Mouse (Mus musculus) left cerebral cortex, adult 2 months (tissue): ENCODE results near the gene Prm1. TPM values are rescaled to one million over a fixed set of nuclear protein-coding genes. Genes with fewer than 3 reads are reported as not detected.

ENCODE experiments used
- DNase-seq, 2 experiments: peaks; one replicate each; pipeline ENCODE4 v3.0.0; 2021 to 2022; ENCODE audit warnings: low spot score in 2 of 2, mixed read lengths in 1 of 2; ENCODE audit errors: extremely low spot score in 1 of 2
- H3K27ac ChIP-seq: fragments of 200-600 bp; 2 replicates; pipeline ENCODE4 v1.8.1; 2022
- H3K4me3 ChIP-seq: fragments of 200-600 bp; 2 replicates; pipeline ENCODE4 v1.8.1; 2022
- CTCF ChIP-seq: fragments of 200-600 bp; IDR thresholded peaks from 2 replicates; pipeline ENCODE4 v1.8.1; 2022; ENCODE audit warnings: antibody characterized with exemption, mild to moderate bottlenecking, moderate library complexity
- intact Hi-C: fragments of 180-260 bp; cut with DNase I; formaldehyde crosslinking; loops from one replicate; pipeline ENCODE4 v1.15.1; 2025
- total RNA-seq, 2 experiments: library from RNA; stranded (reverse); gene quantifications; 2 replicates each; pipeline ENCODE4 v1.2.3; 2021

Prm1 gene
- total RNA-seq, 2 experiments from 2014 or later, result not detected

DNA sequence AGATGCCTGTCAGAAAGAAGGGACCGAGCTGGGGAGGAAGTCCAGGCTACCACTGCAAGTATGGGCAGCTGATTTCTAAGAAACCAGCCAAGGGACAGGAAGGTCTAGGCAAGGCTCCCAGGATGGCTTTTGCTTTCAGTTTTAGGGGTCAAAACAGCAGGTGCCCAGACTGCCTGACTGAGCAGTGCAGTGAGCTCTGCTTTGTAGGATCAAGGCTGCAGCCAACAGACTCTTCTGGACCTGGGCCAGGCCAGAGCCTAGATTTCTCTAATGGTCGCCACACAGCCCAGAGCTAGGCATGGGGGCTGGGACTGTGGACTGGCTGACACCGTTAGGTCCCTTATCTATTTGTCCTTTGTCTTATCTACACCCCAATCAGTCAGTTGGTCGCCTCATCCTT, 30.9 kb downstream of the Prm1 start:
- no peak overlapping the region for H3K4me3 ChIP-seq
- intact Hi-C loops, result no loop called here
- no peak overlapping the region for H3K27ac ChIP-seq
- no peak for TF ChIP-seq CTCF
- no peak for DNase-seq

DNA sequence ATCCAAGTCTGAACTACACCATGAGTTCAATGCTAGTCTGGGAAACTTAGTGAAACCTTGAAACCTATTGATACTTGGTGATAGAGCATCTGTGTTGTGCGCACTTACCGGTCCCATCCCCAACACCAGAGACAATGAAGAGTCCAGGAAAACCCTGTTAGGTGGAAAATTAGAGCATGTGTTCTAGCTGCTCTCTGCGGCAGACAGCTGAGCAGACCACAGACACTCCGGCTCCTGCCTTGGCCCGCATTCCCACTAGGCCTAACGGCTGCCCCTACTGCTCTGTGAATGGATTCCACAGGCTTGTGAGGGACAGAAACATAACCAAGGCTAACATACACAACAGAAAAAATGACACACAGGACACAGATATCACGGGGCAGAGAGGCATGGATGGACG, 32.1 kb downstream of the Prm1 start:
- Histone ChIP-seq H3K4me3 (no peak overlapping the region), H3K27ac (no peak overlapping the region)
- no peak for TF ChIP-seq CTCF
- intact Hi-C loops, result no loop called here
- DNase-seq, result no peak

DNA sequence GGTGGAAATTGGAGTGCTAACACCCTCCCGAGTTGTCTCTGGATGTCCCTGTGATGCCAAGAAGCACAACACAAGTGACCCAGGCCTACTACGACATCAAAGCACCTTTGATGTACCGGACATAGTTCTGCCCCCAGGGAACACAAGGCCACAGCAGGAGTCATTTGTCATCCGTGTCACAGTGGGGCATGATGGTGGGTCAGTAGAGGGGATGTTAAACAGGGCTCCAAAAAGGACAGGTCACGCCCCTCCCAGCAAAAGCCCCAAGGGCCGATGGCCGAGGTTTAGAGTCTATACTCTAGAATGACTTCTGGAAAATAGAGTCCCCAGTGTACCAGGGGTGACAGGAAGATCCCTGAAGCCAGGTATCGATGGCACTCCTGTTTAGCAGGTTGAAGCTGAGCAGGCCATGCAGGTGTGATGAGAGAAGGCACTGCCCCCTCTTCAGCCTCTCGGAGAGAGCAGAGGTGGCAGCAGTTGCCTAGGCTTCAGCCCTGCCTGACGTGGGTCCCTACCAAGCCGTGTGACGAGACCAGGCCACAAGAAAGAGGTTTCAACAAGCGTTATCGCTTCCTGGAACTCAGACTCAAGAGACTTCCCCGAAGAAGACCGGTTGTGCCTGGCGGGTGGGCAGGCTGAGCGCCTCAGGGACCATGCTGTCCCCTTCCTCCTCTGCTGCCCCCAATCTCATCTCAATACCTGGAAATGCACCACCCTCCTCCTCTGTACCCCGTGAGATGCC, 33.7 kb downstream of the Prm1 start:
- intact Hi-C loops, result no loop called here
- H3K4me3 ChIP-seq, result no peak overlapping the region
- DNase-seq, result no peak
- no peak overlapping the region for H3K27ac ChIP-seq
- TF ChIP-seq CTCF, result no peak

DNA sequence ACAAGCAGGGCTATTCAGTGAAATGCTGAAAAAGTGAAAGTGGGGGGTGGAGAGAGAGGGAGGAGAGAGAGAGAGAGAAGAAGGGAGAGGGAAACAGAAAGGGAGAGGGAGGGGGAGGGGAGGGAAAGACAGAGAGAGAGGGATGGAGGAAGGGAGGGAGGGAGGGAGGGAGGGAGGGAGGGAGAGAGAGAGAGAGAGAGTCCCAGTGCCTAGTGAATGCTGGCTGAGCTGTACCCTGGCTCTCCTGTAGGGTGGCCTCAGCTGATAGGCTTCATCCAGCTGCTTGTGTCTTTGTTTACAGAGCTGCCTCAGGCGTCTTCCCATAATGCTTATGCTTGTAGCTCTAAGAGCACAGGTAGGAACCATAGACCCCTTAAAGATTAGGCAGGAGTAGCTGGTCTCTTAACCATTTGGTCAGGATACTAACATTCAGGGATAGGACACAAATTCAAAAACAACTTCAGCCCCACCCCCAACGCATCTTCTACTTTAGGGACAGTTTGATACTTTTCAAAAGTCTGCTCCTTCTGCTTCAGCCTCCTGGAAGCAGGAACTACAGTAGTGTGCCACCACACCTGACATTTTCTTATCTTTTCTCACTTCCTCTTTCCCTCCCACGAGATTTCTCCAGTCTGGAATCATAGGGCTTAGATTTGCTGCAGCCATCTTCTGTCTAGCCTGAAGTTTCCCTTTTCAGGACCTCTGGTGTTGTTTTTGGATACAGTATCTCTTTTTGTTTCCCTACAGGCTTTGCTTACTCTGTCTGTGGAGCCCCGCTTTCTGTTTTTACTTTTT, 34.9 kb downstream of the Prm1 start:
- intact Hi-C loops, result no loop called here
- Histone ChIP-seq H3K4me3 (no peak overlapping the region), H3K27ac (no peak overlapping the region)
- no peak; the same call in none of the 2 replicates for TF ChIP-seq CTCF
- DNase-seq, result no peak

DNA sequence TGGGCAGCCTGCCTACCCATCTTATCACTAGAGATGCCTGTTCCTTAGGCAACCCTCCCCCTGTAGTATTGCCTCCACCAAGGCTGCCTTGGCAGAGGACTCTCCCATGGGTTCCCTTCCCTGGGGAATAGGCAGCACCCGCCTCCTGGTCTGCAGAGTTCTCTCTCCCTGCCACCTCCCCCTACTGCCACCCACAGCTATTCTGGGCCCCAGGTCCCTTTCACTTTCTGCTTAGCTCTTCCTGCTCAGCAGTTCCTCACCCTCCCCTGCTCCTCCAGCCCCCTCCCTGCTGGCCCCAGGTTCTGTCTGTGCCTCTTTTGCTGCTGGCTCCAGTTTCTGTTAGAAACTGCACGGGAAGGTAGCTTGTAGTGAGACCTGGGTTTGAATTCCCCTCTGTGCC, 36.0 kb downstream of the Prm1 start:
- intact Hi-C loops, result loop anchor here (5.0 kb wide), 1 partner anchor 102 kb away; no protein-coding TSS in a partner anchor
- peak; percentile 26 to 31 for DNase-seq
- no peak overlapping the region for H3K27ac ChIP-seq
- TF ChIP-seq CTCF, result no peak
- H3K4me3 ChIP-seq, result no peak overlapping the region

DNA sequence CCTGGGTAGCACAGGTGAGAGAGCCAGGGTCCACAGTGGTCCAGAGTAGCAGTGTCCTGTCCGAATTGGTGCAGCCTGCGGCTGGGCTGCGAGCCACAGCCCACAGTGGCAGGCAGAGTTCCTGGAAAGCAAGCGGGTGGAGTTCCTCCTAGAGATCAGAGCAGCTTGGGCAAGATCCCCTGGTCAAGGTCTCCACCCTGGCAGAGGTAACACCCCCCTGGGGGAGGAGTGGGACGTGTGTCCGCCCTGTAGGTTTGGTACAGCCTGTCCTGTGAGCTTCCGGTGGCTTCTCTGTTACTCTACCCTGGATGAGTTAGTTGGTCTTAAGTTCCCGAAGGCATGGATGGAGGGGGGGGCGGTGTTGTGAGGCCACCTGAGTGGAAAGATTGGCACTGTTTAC, 36.8 kb downstream of the Prm1 start:
- no peak overlapping the region for H3K4me3 ChIP-seq
- no peak overlapping the region for H3K27ac ChIP-seq
- TF ChIP-seq CTCF, result no peak
- intact Hi-C loops, result loop anchor here (5.0 kb wide), 1 partner anchor 102 kb away; no protein-coding TSS in a partner anchor
- no peak for DNase-seq

DNA sequence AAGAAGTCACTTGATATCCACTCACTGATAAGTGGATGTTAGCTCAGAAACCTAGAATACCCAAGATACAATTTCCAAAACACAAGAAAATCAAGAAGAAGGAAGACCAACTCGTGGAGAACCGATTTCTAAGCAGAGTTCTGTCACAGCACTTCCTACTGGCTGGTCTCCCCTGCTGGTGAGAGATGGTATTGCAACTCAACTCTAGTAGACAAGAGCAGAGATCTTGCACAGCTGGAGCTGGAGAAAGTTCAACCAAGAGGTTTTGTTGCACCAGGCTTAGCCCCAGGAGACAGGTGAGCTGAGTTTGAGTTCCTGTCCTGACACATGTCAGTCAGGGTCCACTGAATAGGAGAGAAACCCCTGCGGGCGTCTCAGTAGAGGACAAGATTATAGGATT, 38.5 kb downstream of the Prm1 start:
- intact Hi-C loops, result loop anchor here (5.0 kb wide), 1 partner anchor 100 kb away; no protein-coding TSS in a partner anchor
- no peak overlapping the region for H3K4me3 ChIP-seq
- no peak overlapping the region for H3K27ac ChIP-seq
- peak; percentile 52 to 60 for DNase-seq
- peak; percentile 89 for TF ChIP-seq CTCF

- Histone ChIP-seq H3K4me3 (no peak overlapping the region), H3K27ac (no peak overlapping the region)
- no peak for DNase-seq
- intact Hi-C loops, result no loop called here
- no peak for TF ChIP-seq CTCF
Measured at GRCm38 (mm10) chr16:10764323-10764722, 41.3 kb downstream of the Prm1 start.

- Histone ChIP-seq H3K4me3 (no peak overlapping the region), H3K27ac (no peak overlapping the region)
- no peak for TF ChIP-seq CTCF
- intact Hi-C loops, result no loop called here
- no peak for DNase-seq
Measured at GRCm38 (mm10) chr16:10763540-10764264, 41.9 kb downstream of the Prm1 start.

DNA sequence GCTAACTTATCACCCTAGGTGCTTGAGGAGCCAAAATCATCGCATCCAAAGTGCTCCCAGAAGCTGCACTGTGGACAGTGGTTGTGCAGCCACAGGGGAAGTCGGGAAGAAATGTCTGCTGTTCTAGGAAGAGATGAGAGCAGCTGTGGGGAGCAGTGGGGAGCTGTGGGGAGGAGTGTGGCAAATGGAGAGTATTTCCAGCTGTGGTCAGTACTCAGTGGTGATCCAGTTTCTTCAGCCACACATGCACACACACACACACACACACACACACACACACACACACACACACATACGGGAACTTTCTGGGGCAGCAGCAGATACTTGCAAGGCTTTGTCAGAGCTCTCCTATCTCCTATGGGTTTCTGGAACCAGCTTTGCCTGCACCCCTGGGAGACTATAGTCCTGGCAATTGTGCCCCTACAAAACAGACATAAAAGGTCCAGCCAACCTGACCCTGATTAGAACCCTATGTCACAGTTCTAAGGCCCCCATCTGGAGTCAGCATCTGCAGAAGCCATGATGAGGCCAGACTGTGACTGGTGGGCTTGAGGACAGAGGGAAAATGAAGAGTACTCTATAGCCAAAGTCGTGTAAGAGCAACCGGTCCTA, 43.0 kb downstream of the Prm1 start:
- no peak for TF ChIP-seq CTCF
- H3K27ac ChIP-seq, result no peak overlapping the region
- no peak overlapping the region for H3K4me3 ChIP-seq
- intact Hi-C loops, result no loop called here
- no peak for DNase-seq

DNA sequence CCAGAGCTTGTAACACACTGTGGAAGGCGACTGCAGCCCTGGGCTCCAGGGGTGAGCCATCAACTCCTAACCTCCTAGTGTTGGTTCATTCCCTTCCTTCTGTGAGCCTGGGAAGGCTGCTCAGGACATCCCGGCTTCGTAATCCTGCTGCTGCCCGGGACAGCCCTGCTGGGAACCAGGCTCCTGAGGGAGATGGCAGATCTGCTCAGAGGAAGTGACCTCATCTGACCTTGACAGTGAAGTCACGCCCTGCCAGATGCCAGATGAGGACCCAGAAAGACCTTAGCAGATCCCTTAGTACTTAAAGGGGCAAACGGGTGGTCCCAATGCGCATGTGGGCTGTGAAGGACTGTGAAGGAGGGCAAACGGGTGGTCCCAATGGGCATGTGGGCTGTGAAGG, 44.5 kb downstream of the Prm1 start:
- no peak overlapping the region for H3K27ac ChIP-seq
- H3K4me3 ChIP-seq, result no peak overlapping the region
- no peak for TF ChIP-seq CTCF
- intact Hi-C loops, result no loop called here
- no peak for DNase-seq

DNA sequence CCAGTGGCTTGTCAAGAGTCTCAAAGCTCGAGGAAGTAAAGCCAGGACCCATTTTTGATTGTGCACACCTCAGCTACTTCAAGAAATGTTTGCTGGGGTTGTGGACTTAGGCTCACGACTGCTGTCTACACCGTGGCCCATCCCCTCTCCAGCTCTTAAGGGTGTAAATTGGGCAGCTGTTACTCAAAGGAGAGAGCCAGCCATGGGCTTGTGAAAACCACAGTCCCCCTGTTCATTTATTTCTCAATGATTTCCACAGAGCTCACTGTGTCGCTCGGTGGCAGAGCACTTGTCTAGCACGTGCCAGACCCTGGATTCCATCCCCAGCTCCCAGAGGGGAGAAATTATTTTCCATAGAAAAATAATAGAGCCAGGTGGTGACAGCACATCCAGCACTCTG, 49.5 kb downstream of the Prm1 start:
- no peak overlapping the region for H3K27ac ChIP-seq
- intact Hi-C loops, result no loop called here
- DNase-seq, result no peak
- no peak for TF ChIP-seq CTCF
- H3K4me3 ChIP-seq, result no peak overlapping the region
